Mouse (Mus musculus) embryonic facial prominence, embryonic 14.5 days (tissue): ENCODE results near the gene Gpx7. TPM values are rescaled to one million over a fixed set of nuclear protein-coding genes. Genes with fewer than 3 reads are reported as not detected.

Source experiments
- polyA plus RNA-seq: library from polyadenylated mRNA; unstranded; fragments of >200 nt; fragmentation: Nextera tagmentation; extraction: Ambion mirVana; gene quantifications from 2 replicates; pipeline ENCODE4 v1.2.1, GENCODE M21; 2014

Gpx7 gene
- polyA plus RNA-seq, 1 experiment from 2014 or later, result 124 TPM

Other genes with a start within 250 kb of the Gpx7 start
- gene Echdc2, start 241.5 kb downstream of the Gpx7 start, polyA plus RNA-seq, result 36.6 and 42.2 TPM in 2 replicates
- 0.07 TPM in 1 of 2 replicates, not detected in the other for gene Zyg11a, start 188.9 kb downstream of the Gpx7 start, polyA plus RNA-seq
- gene Zyg11b, start 105.9 kb downstream of the Gpx7 start, polyA plus RNA-seq, result 13.8 and 14.5 TPM in 2 replicates
- 39.5 and 40.2 TPM in 2 replicates for gene Coa7, start 78.8 kb downstream of the Gpx7 start, polyA plus RNA-seq
- 3.9 and 4.7 TPM in 2 replicates for gene Shisal2a, start 23.6 kb downstream of the Gpx7 start, polyA plus RNA-seq
- 46.7 and 55.4 TPM in 2 replicates for gene Tut4, start 52.5 kb upstream of the Gpx7 start, polyA plus RNA-seq
- gene Prpf38a, start 172.4 kb upstream of the Gpx7 start, polyA plus RNA-seq, result 73.1 and 82.1 TPM in 2 replicates
- 7.8 and 8.2 TPM in 2 replicates for gene Orc1, start 172.5 kb upstream of the Gpx7 start, polyA plus RNA-seq
- 28.2 and 32.5 TPM in 2 replicates for gene Cc2d1b, start 213.0 kb upstream of the Gpx7 start, polyA plus RNA-seq